Mouse (Mus musculus): ENCODE measurements at regions not wholly inside any gene's neighbourhood (a gene's known extent, or its start where the extent isn't known, plus 50 kb on each side); places are given as distances from the start of the nearest gene placed in this dataset.
A peak's percentile ranks its signal among the peaks of the same experiment; 100 is the strongest.

DNA sequence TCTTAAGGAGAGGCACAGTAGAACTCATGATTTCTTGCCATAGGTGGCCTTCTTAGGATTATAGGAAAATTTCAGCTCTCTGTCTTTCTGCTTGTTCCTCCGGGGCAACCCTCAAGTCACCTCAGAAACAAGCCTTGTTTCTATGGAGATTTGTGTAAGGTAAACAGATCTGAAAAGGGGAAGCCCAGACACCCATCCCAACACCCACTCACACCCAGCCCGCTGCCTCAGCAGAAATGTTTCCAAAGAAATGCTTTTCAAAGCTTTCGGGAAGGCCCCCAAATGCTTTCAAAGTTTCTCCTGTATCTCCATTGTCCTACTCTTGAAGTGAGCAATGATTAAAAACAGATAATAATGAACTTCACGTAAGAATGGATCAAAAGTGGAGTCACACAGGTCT, 64.9 kb upstream of the Rbpj start:
- Histone ChIP-seq H3K4me1 (ENCODE audit: control insufficient read depth, insufficient read depth, low read length) (peaks cover 74% of the 10 kb centered on the region), H3K4me3 (ENCODE audit: insufficient read depth, low read length) (no peak overlapping the region), H3K27ac (ENCODE audit: insufficient read depth, low read depth, low read length) (peak overlapping the region; percentile 98)
- TF ChIP-seq POLR2A (IDR thresholded peaks at IDR 0.05; ENCODE audit: borderline replicate concordance, low read depth, low read length) (no peak), CTCF (IDR thresholded peaks at IDR 0.05; ENCODE audit: low read depth, low read length) (no peak)

GRCm38 (mm10) chr5:53402022-53402421, 63.9 kb upstream of the Rbpj start:
- H3K27ac ChIP-seq (ENCODE audit: insufficient read depth, low read depth, low read length) = peak overlapping the region; percentile 98
- no peak overlapping the region for H3K4me3 ChIP-seq (ENCODE audit: insufficient read depth, low read length)
- TF ChIP-seq CTCF (IDR thresholded peaks at IDR 0.05; ENCODE audit: low read depth, low read length) (no peak), POLR2A (IDR thresholded peaks at IDR 0.05; ENCODE audit: borderline replicate concordance, low read depth, low read length) (no peak)
- peaks cover 81% of the 10 kb centered on the region for H3K4me1 ChIP-seq (ENCODE audit: control insufficient read depth, insufficient read depth, low read length)

DNA sequence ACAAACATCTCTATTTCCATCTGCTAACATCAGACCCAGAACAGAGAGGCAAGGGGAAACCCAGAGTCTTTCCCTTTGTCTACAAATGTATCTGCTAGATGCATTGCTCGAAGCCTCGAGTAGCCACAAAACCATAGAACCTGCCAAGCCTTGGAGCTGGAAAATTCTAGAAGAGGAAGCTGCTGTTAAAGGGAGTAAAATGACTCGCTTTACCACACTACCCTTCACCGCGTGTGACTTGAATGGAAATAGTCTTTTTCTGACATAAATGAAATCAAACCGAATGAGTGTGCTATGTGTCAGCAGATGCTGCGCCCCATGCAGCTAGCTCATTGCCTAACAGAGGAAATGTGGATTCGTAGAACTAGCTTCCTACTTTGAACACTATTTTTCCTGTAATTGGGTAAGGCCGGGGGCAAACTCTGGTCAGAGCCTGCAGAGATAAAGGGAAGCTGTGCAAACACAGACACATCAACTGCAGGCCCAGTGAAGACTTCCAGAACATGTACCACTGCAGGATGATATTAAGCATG, 63.3 kb upstream of the Rbpj start:
- Histone ChIP-seq H3K4me1 (ENCODE audit: control insufficient read depth, insufficient read depth, low read length) (peaks cover 84% of the 10 kb centered on the region), H3K27ac (ENCODE audit: insufficient read depth, low read depth, low read length) (peak overlapping the region; percentile 98), H3K4me3 (ENCODE audit: insufficient read depth, low read length) (no peak overlapping the region)
- TF ChIP-seq POLR2A (IDR thresholded peaks at IDR 0.05; ENCODE audit: borderline replicate concordance, low read depth, low read length) (no peak), CTCF (IDR thresholded peaks at IDR 0.05; ENCODE audit: low read depth, low read length) (no peak)

GRCm38 (mm10) chr5:53405929-53406328, 60.0 kb upstream of the Rbpj start:
- peaks cover 59% of the 10 kb centered on the region for H3K4me1 ChIP-seq (ENCODE audit: control insufficient read depth, insufficient read depth, low read length)
- no peak overlapping the region for H3K27ac ChIP-seq (ENCODE audit: insufficient read depth, low read depth, low read length)
- TF ChIP-seq CTCF (IDR thresholded peaks at IDR 0.05; ENCODE audit: low read depth, low read length) (no peak), POLR2A (IDR thresholded peaks at IDR 0.05; ENCODE audit: borderline replicate concordance, low read depth, low read length) (no peak)
- H3K4me3 ChIP-seq (ENCODE audit: insufficient read depth, low read length) = no peak overlapping the region

DNA sequence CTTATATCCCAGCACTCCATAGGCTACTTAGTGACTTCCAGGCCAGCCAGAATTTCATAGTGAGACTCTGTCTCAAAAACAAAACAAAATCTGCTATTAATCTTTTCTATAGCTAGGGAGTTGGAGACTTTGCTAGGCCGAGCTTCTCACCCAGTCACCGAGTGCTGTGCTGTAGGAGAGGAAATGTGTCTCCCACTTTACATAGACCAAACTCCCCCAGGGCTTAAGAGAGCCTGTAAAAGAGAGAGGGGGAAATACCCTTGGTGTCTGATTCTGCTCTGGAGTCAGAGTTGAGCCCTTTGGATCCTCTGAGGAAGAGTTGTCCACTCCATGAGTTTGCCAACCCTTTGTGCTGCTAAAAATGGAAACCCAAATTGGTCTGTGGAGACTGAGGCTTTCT, 58.3 kb upstream of the Rbpj start:
- Histone ChIP-seq H3K4me3 (ENCODE audit: insufficient read depth, low read length) (no peak overlapping the region), H3K27ac (ENCODE audit: insufficient read depth, low read depth, low read length) (no peak overlapping the region), H3K4me1 (ENCODE audit: control insufficient read depth, insufficient read depth, low read length) (peaks cover 45% of the 10 kb centered on the region)
- TF ChIP-seq POLR2A (IDR thresholded peaks at IDR 0.05; ENCODE audit: borderline replicate concordance, low read depth, low read length) = no peak
- TF ChIP-seq CTCF (IDR thresholded peaks at IDR 0.05; ENCODE audit: low read depth, low read length) = no peak

DNA sequence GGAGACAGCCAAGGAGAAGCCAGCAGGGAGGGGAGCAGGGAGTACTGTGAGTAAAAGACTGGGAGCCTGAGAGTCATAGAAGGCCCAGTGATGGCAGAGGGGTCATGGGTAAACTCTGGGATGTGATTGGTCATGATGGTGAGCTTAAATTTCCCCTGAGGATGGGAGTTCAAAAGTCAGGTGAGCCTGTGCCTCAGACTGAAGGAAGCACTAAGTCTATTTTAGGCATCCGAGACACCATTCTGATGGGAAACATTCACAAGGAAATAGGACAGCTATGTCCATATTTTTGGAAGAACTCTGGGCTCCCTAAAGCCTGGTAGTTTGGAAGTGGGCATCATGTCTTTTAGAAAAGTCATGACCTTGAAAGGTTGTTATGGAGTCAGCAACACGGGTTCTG, 57.7 kb upstream of the Rbpj start:
- TF ChIP-seq CTCF (IDR thresholded peaks at IDR 0.05; ENCODE audit: low read depth, low read length) (no peak), POLR2A (IDR thresholded peaks at IDR 0.05; ENCODE audit: borderline replicate concordance, low read depth, low read length) (no peak)
- Histone ChIP-seq H3K27ac (ENCODE audit: insufficient read depth, low read depth, low read length) (no peak overlapping the region), H3K4me3 (ENCODE audit: insufficient read depth, low read length) (no peak overlapping the region), H3K4me1 (ENCODE audit: control insufficient read depth, insufficient read depth, low read length) (peaks cover 42% of the 10 kb centered on the region)

DNA sequence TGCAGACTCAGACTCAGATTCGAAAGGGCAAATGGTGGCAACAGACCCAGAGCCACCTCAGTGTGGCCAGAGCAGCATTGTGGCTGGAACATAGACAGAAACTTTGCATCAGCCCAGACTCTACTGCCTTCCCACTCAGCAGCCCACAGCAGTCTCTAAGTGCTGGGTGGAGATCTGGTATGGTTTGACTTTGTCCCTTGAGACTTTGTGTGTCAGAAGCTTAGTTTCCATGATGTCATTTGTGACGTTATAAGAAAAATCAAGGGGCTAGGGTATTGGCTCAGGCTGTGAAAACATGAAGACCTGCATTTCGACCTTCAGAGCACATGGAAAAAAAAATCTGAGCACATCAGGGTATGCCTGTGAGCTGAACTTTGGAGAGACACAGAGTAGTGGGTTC, 56.2 kb upstream of the Rbpj start:
- Histone ChIP-seq H3K27ac (ENCODE audit: insufficient read depth, low read depth, low read length) (no peak overlapping the region), H3K4me1 (ENCODE audit: control insufficient read depth, insufficient read depth, low read length) (peaks cover 34% of the 10 kb centered on the region), H3K4me3 (ENCODE audit: insufficient read depth, low read length) (no peak overlapping the region)
- TF ChIP-seq CTCF (IDR thresholded peaks at IDR 0.05; ENCODE audit: low read depth, low read length) = no peak
- no peak for TF ChIP-seq POLR2A (IDR thresholded peaks at IDR 0.05; ENCODE audit: borderline replicate concordance, low read depth, low read length)

DNA sequence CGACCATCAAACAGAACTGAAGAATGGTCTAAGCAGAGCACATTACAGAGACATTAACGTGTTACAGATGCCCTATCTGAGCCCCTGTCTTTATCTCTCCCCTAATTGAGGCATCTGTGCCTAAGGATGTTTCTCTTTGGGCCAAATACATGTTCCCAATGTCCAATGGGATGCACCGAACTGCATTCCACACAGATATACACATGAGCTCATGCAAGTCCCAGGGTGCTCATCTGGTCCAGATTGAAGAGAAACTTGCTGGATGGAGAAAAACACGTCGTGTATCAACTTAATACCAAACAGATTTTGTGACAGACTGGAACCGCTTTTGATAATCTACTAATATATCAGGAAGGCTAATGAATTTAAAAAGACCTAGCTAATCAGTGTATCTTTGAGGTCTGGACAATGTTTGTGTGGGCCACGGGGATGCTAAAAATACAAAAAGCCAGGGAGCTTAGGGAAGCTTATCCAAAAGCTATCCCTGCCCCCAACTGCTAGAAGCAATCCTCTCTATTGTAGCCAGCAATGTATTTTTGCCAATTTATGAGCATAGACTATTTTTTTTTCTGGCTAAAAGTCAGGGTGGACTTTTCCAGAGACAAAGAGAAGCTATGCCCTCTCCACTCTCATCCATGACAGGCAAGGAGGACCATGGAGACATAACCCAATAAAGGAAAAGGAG, 53.4 kb upstream of the Rbpj start:
- Histone ChIP-seq H3K4me3 (ENCODE audit: insufficient read depth, low read length) (no peak overlapping the region), H3K27ac (ENCODE audit: insufficient read depth, low read depth, low read length) (no peak overlapping the region), H3K4me1 (ENCODE audit: control insufficient read depth, insufficient read depth, low read length) (peaks cover 20% of the 10 kb centered on the region)
- TF ChIP-seq POLR2A (IDR thresholded peaks at IDR 0.05; ENCODE audit: borderline replicate concordance, low read depth, low read length) (no peak), CTCF (IDR thresholded peaks at IDR 0.05; ENCODE audit: low read depth, low read length) (no peak)

- peaks cover 13% of the 10 kb centered on the region for H3K4me1 ChIP-seq (ENCODE audit: control insufficient read depth, insufficient read depth, low read length)
- TF ChIP-seq CTCF (IDR thresholded peaks at IDR 0.05; ENCODE audit: low read depth, low read length) (no peak), POLR2A (IDR thresholded peaks at IDR 0.05; ENCODE audit: borderline replicate concordance, low read depth, low read length) (no peak)
- H3K27ac ChIP-seq (ENCODE audit: insufficient read depth, low read depth, low read length) = no peak overlapping the region
- no peak overlapping the region for H3K4me3 ChIP-seq (ENCODE audit: insufficient read depth, low read length)
Observed at GRCm38 (mm10) chr5:53413677-53414076, 52.3 kb upstream of the Rbpj start.

DNA sequence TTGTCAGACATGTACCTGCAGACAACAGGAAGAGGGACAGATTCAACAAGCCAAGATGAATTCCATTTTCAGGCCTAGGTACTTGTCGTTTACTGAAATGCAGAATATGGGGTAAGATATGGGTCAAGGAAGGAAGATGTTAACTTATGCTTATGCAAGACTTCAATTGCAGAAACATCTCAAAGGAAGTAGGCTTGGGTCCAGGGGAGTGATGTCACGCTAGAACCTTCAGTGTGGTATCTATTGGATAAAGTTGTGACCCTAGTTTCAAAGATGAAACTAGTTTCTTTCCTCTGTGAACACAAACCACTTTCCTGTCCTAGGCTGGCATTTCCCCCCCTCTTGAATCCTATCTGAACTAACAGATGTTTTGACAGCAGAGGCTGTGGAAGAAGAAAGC, 50.5 kb upstream of the Rbpj start:
- TF ChIP-seq POLR2A (IDR thresholded peaks at IDR 0.05; ENCODE audit: borderline replicate concordance, low read depth, low read length) (no peak), CTCF (IDR thresholded peaks at IDR 0.05; ENCODE audit: low read depth, low read length) (no peak)
- Histone ChIP-seq H3K27ac (ENCODE audit: insufficient read depth, low read depth, low read length) (no peak overlapping the region), H3K4me1 (ENCODE audit: control insufficient read depth, insufficient read depth, low read length) (peaks cover 13% of the 10 kb centered on the region), H3K4me3 (ENCODE audit: insufficient read depth, low read length) (no peak overlapping the region)
